8 mouse cellular contexts compared by ENCODE assay signal in the genomic region with DNA sequence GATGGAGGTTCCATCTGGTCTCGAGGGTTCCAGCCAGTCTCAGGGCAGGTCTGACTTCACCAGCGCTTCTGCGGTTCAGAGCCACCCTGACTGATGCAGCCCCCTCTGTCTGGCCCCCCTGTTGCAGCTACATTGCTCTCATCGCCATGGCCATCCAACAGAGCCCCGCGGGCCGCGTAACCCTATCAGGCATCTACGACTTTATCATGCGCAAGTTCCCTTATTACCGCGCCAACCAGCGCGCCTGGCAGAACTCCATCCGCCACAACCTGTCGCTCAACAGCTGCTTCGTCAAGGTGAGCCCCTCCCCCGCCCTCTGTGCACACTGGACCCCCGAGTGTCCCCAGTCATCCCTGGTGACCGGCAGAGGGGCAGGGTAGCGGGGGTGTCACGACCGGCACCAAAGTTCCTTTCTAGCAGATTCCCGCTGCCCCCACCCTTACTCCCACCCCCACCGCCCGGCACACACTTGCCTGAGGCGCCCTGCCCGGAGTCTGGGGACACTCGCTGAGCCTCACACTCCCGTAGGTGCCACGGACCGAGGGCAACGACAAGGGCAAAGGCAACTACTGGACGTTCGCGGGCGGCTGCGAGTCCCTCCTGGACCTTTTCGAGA. TPM values are rescaled to one million over a fixed set of nuclear protein-coding genes. Genes with fewer than 3 reads are reported as not detected.
DNase-seq lines count a peak whose midpoint lies in the region; ATAC-seq and TF ChIP-seq lines count a peak whose summit lies in the region.

No protein-coding gene starts in this region.

- no peak for TF ChIP-seq POLR2A in bone marrow macrophage, adult 2 months (IDR thresholded peaks at IDR 0.05; ENCODE audit: borderline replicate concordance, low read depth, low read length)

- no peak overlapping the region for H3K27ac ChIP-seq in bone marrow macrophage, adult 2 months (ENCODE audit: insufficient read depth, low read depth, low read length)
- H3K27ac ChIP-seq in hindbrain, embryonic 10.5 days = no peak overlapping the region

- no peaks in the 10 kb centered on the region for H3K4me1 ChIP-seq in bone marrow macrophage, adult 2 months (ENCODE audit: control insufficient read depth, insufficient read depth, low read length)
- peaks cover 19% of the 10 kb centered on the region for H3K4me1 ChIP-seq in hindbrain, embryonic 10.5 days (replicated peaks)

- ATAC-seq in megakaryocyte progenitor cell, adult 5-6 weeks (replicated peaks; ENCODE audit: poor library complexity) = peak; percentile 58

- peaks cover 80% of the 10 kb centered on the region for H3K27me3 ChIP-seq in hindbrain, embryonic 10.5 days (ENCODE audit: insufficient read depth, poor library complexity, severe bottlenecking)

- no peaks in the 10 kb centered on the region for H3K9me3 ChIP-seq in hindbrain, embryonic 10.5 days

- H3K36me3 ChIP-seq in hindbrain, embryonic 10.5 days = no peaks in the 10 kb centered on the region

- H3K4me3 ChIP-seq in bone marrow macrophage, adult 2 months (ENCODE audit: insufficient read depth, low read length) = peak overlapping the region; percentile 40
- H3K4me3 ChIP-seq in hindbrain, embryonic 10.5 days = peak overlapping the region; percentile 46

- peak; percentile 21 for DNase-seq in adrenal gland, postnatal 14 days
- no peak for DNase-seq in adrenal gland, postnatal 25 days
- DNase-seq in hindbrain, embryonic 10.5 days (ENCODE audit: low spot score) = peak; percentile 29
- DNase-seq in right cerebral cortex, adult 18-20 months = no peak
- no peak for DNase-seq in urinary bladder, postnatal 10 days (ENCODE audit: low spot score)
- DNase-seq in adrenal gland, adult 18-20 months (ENCODE audit: low spot score in 2 of 2) = no peak

- 3% methylated on average over 39 of the region's 39 CpGs for WGBS in hindbrain, embryonic 10.5 days

- no peak for TF ChIP-seq CTCF in bone marrow macrophage, adult 2 months (IDR thresholded peaks at IDR 0.05; ENCODE audit: low read depth, low read length)

RNA-seq across cellular contexts. Expression of gene Gm5294, which starts 0.9 kb away (rescaled TPM):
- not detected in 2 replicates for total RNA-seq in adrenal gland, postnatal 14 days (2021)
- total RNA-seq in adrenal gland, postnatal 25 days (2021) = not detected in 2 replicates
- not detected in 2 replicates for polyA plus RNA-seq in bone marrow macrophage, adult 2 months (2012; ENCODE audit: insufficient read depth, insufficient read length, missing spikeins)
- polyA plus RNA-seq in hindbrain, embryonic 10.5 days (2016; fragmentation: Nextera tagmentation; extraction: Ambion mirVana) = not detected in 2 replicates
- not detected in 2 replicates for total RNA-seq in megakaryocyte progenitor cell, adult 5-6 weeks (2015)
- not detected in 2 replicates for total RNA-seq in megakaryocyte progenitor cell, adult 5-6 weeks (2017)
- not detected for total RNA-seq in adrenal gland, adult 18-20 months (2021)

Comparison
In these comparisons a context has a peak if more than half of its experiments do, and no peak if none do; other contexts are left out.
1. DNase-seq: peak in adrenal gland, postnatal 14 days (single experiment) and hindbrain, embryonic 10.5 days (single experiment); none in adrenal gland, postnatal 25 days (single experiment), right cerebral cortex, adult 18-20 months (single experiment), urinary bladder, postnatal 10 days (single experiment) and adrenal gland, adult 18-20 months (0 of 2).